Mouse (Mus musculus): ENCODE measurements around the gene Plekhh2.

The Plekhh2 gene

GRCm38 (mm10) chr17:84611971-84612370, 100.3 kb downstream of the Plekhh2 start:
- peak; percentile 36 for DNase-seq

- DNase-seq: no peak
These were observed 104.1 kb downstream of the Plekhh2 start for GRCm38 (mm10) chr17:84615811-84616210.

- DNase-seq: no peak
These were observed 104.9 kb downstream of the Plekhh2 start for GRCm38 (mm10) chr17:84616526-84617074.

GRCm38 (mm10) chr17:84617953-84618352, 106.3 kb downstream of the Plekhh2 start:
- DNase-seq: no peak

- no peak for DNase-seq
These were observed 107.4 kb downstream of the Plekhh2 start for GRCm38 (mm10) chr17:84619112-84619511.

GRCm38 (mm10) chr17:84620076-84620475, 108.4 kb downstream of the Plekhh2 start:
- no peak for DNase-seq

GRCm38 (mm10) chr17:84620610-84621009, 108.9 kb downstream of the Plekhh2 start:
- no peak for DNase-seq

- DNase-seq: no peak
These were observed 109.5 kb downstream of the Plekhh2 start for GRCm38 (mm10) chr17:84621209-84621608.

- no peak for DNase-seq
These were observed 110.3 kb downstream of the Plekhh2 start for GRCm38 (mm10) chr17:84622028-84622427.

- DNase-seq: no peak
These were observed 111.2 kb downstream of the Plekhh2 start for GRCm38 (mm10) chr17:84622873-84623272.

- DNase-seq: peak; percentile 94
These were observed 114.7 kb downstream of the Plekhh2 start, which contains the start of gene Dync2li1 for GRCm38 (mm10) chr17:84626276-84626856. Gene Dync2li1, plus strand, starts transcription at chr17:84626496.

- peak; percentile 30 for DNase-seq
These were observed 115.2 kb downstream of the Plekhh2 start for GRCm38 (mm10) chr17:84626857-84627305.

GRCm38 (mm10) chr17:84627721-84628120, 116.0 kb downstream of the Plekhh2 start:
- DNase-seq: no peak

- DNase-seq: no peak
These were observed 116.9 kb downstream of the Plekhh2 start for GRCm38 (mm10) chr17:84628611-84629010.

GRCm38 (mm10) chr17:84631836-84632235, 120.1 kb downstream of the Plekhh2 start:
- DNase-seq: no peak

GRCm38 (mm10) chr17:84633443-84633842, 121.7 kb downstream of the Plekhh2 start:
- DNase-seq: no peak

- DNase-seq: no peak
These were observed 124.6 kb downstream of the Plekhh2 start for GRCm38 (mm10) chr17:84636328-84636727.

- DNase-seq: no peak
These were observed 126.3 kb downstream of the Plekhh2 start for GRCm38 (mm10) chr17:84637971-84638370.

- DNase-seq: no peak
These were observed 128.2 kb downstream of the Plekhh2 start for GRCm38 (mm10) chr17:84639796-84640378.

- peak; percentile 58 for DNase-seq
These were observed 130.2 kb downstream of the Plekhh2 start for GRCm38 (mm10) chr17:84641893-84642292.

GRCm38 (mm10) chr17:84642324-84642723, 130.6 kb downstream of the Plekhh2 start:
- no peak for DNase-seq

- no peak for DNase-seq
These were observed 132.8 kb downstream of the Plekhh2 start for GRCm38 (mm10) chr17:84644292-84645050.

- DNase-seq: no peak
These were observed 133.4 kb downstream of the Plekhh2 start for GRCm38 (mm10) chr17:84645119-84645518.

GRCm38 (mm10) chr17:84645894-84646293, 134.2 kb downstream of the Plekhh2 start:
- DNase-seq: no peak
